Mouse (Mus musculus) liver, postnatal 0 days (tissue): ENCODE data around the gene 0610010K14Rik.

Source experiments
- CTCF ChIP-seq: sonication (generic); IDR thresholded peaks from 2 replicates; pipeline ENCODE4 v1.5.1; 2016; ENCODE audit warnings: antibody characterized with exemption, low read depth
- EP300 ChIP-seq: IDR thresholded peaks from 2 replicates; pipeline ENCODE4 v1.6.1; 2016; ENCODE audit warnings: antibody characterized with exemption, low read depth, mild to moderate bottlenecking

GRCm38 (mm10) chr11:70283666-70284065 is 46.0 kb upstream of the 0610010K14Rik start:
- TF ChIP-seq CTCF (no peak), EP300 (no peak)
